Mouse (Mus musculus) hindbrain, embryonic 15.5 days (tissue): ENCODE results near the gene Cxcl9. TPM values are rescaled to one million over a fixed set of nuclear protein-coding genes. Genes with fewer than 3 reads are reported as not detected.
A peak's percentile ranks its signal among the peaks of the same experiment; 100 is the strongest.

Source experiments
- ATAC-seq: fragments of 200-750 bp; cut with Nextera tagmentation; 2 replicates; pipeline ENCODE4 v1.8.0; 2017; ENCODE audit warnings: low read depth, moderate number of reproducible peaks, moderate TSS enrichment; ENCODE audit not compliant: low FRiP score
- H3K27ac ChIP-seq: fragments of 300-500 bp; sonication (generic); replicated peaks from 2 replicates; pipeline ENCODE4 v1.5.1; 2015; ENCODE audit warnings: mild to moderate bottlenecking, inconsistent platforms
- H3K27me3 ChIP-seq: fragments of 300-500 bp; sonication (generic); 2 replicates; pipeline ENCODE4 v1.6.1; 2015; ENCODE audit warnings: control low read depth, inconsistent platforms
- H3K36me3 ChIP-seq: fragments of 300-500 bp; sonication (generic); 2 replicates; pipeline ENCODE4 v1.6.1; 2015; ENCODE audit warnings: control low read depth, inconsistent platforms
- H3K4me1 ChIP-seq: fragments of 300-500 bp; sonication (generic); replicated peaks from 2 replicates; pipeline ENCODE4 v1.6.1; 2015; ENCODE audit warnings: control low read depth, inconsistent platforms
- H3K4me2 ChIP-seq: fragments of 300-500 bp; sonication (generic); 2 replicates; pipeline ENCODE4 v1.6.1; 2015; ENCODE audit warnings: moderate library complexity, mild to moderate bottlenecking, inconsistent platforms
- H3K4me3 ChIP-seq: fragments of 300-500 bp; sonication (generic); 2 replicates; pipeline ENCODE4 v1.5.1; 2015; ENCODE audit warnings: mild to moderate bottlenecking, inconsistent platforms
- H3K9ac ChIP-seq: fragments of 300-500 bp; sonication (generic); 2 replicates; pipeline ENCODE4 v1.6.1; 2015; ENCODE audit warnings: inconsistent platforms
- H3K9me3 ChIP-seq: fragments of 300-500 bp; sonication (generic); 2 replicates; pipeline ENCODE4 v1.6.1; 2016; ENCODE audit warnings: control low read depth, inconsistent platforms
- WGBS: fragments of 180-500 bp; shearing (Covaris S2); methylation state at CpG from one replicate; pipeline ENCODE4 v1.1.7; 2015; 5-methylcytosine and 5-hydroxymethylcytosine counted together
- polyA plus RNA-seq: library from polyadenylated mRNA; unstranded; fragments of >200 nt; fragmentation: Nextera tagmentation; extraction: Ambion mirVana; gene quantifications from 2 replicates; pipeline ENCODE4 v1.2.1, GENCODE M21; 2015

Cxcl9 gene
- not detected in 2 replicates for polyA plus RNA-seq

DNA sequence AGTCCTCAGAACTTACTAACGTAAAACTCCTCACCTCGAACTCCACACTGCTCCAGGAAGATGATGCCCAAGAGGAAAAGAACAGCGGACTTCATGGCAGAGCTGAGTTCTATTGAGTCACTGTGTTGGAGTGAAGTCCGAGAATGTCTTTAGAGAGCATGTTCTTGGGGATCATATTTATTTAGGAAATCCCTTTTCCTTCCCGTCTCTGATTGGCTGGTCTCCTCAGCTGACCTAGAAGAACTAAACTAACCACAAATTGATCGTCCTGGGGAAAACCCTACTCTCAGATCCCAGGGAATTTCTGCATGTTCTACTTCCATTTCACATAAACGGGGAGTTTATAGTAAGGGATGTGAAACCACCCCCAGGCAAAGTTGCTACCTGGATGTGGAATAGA lies at the start of gene Cxcl9:
Gene Cxcl9 (minus strand): TSS at position 151 of the 400 bp plus-strand sequence.
- H3K4me2 ChIP-seq, result no peak within 1 kb of the TSS
- no peaks in the 10 kb centered on the region for H3K9me3 ChIP-seq
- WGBS, result 86% methylated on average over 7 of the region's 7 CpGs
- H3K27me3 ChIP-seq, result no peaks in the 10 kb centered on the region
- H3K4me1 ChIP-seq, result no peaks in the 10 kb centered on the region
- no peak for ATAC-seq
- no peaks in the 10 kb centered on the region for H3K36me3 ChIP-seq
- H3K4me3 ChIP-seq, result no peak within 1 kb of the TSS
- H3K27ac ChIP-seq, result no peak within 1 kb of the TSS
- H3K9ac ChIP-seq, result no peak within 1 kb of the TSS

- no peak for ATAC-seq
- Histone ChIP-seq H3K27ac (no peak overlapping the region), H3K4me3 (no peak overlapping the region), H3K4me2 (no peak overlapping the region), H3K4me1 (no peaks in the 10 kb centered on the region), H3K9ac (no peak overlapping the region), H3K36me3 (no peaks in the 10 kb centered on the region), H3K27me3 (no peaks in the 10 kb centered on the region), H3K9me3 (no peaks in the 10 kb centered on the region)
- 59% methylated on average over 13 of the region's 13 CpGs for WGBS
Measured at GRCm38 (mm10) chr5:92376795-92377405, 49.0 kb upstream of the Cxcl9 start.

GRCm38 (mm10) chr5:92375368-92375767 lies 47.5 kb upstream of the Cxcl9 start:
- ATAC-seq, result no peak
- Histone ChIP-seq H3K9ac (no peak overlapping the region), H3K4me3 (no peak overlapping the region), H3K27me3 (no peaks in the 10 kb centered on the region), H3K27ac (no peak overlapping the region), H3K4me1 (no peaks in the 10 kb centered on the region), H3K4me2 (no peak overlapping the region), H3K36me3 (no peaks in the 10 kb centered on the region), H3K9me3 (no peaks in the 10 kb centered on the region)
- 83% methylated on average over 17 of the region's 17 CpGs for WGBS

DNA sequence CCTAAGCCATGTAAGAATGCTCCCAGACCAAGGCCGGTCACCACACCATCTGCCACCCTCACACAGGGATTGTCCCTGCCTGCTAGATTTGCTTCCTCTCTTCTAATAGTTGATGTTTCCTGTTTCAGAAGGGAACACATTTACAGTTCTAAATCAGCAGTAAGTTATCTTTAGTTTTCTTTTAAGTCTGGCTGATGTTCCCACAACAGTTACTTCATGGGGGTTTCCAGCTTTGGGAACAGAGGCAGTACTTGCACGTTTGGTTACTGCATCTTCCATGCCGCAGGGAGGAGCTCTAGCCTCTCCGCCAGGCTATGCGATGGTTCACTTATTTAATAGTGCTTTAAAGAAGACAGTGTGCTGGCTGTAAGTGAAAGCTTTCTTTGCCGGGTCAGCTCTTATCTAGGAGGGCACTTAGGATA lies 46.9 kb upstream of the Cxcl9 start:
- Histone ChIP-seq H3K9me3 (no peaks in the 10 kb centered on the region), H3K36me3 (no peaks in the 10 kb centered on the region), H3K4me1 (no peaks in the 10 kb centered on the region), H3K27me3 (no peaks in the 10 kb centered on the region), H3K27ac (no peak overlapping the region), H3K4me2 (no peak overlapping the region), H3K9ac (no peak overlapping the region), H3K4me3 (no peak overlapping the region)
- WGBS, result 61% methylated on average over 6 of the region's 6 CpGs
- ATAC-seq, result no peak

GRCm38 (mm10) chr5:92372605-92373004 lies 44.7 kb upstream of the Cxcl9 start:
- 0 out of 2 replicates have a peak, but pooled peaks cover 5% of the 10 kb centered on the region for H3K4me1 ChIP-seq
- H3K36me3 ChIP-seq, result no peaks in the 10 kb centered on the region
- H3K9ac ChIP-seq, result no peak overlapping the region
- H3K27ac ChIP-seq, result no peak overlapping the region
- no peak for ATAC-seq
- no peak overlapping the region for H3K4me2 ChIP-seq
- no peaks in the 10 kb centered on the region for H3K27me3 ChIP-seq
- WGBS, result 92% methylated on average over 2 of the region's 2 CpGs
- H3K9me3 ChIP-seq, result no peaks in the 10 kb centered on the region
- no peak overlapping the region for H3K4me3 ChIP-seq

DNA sequence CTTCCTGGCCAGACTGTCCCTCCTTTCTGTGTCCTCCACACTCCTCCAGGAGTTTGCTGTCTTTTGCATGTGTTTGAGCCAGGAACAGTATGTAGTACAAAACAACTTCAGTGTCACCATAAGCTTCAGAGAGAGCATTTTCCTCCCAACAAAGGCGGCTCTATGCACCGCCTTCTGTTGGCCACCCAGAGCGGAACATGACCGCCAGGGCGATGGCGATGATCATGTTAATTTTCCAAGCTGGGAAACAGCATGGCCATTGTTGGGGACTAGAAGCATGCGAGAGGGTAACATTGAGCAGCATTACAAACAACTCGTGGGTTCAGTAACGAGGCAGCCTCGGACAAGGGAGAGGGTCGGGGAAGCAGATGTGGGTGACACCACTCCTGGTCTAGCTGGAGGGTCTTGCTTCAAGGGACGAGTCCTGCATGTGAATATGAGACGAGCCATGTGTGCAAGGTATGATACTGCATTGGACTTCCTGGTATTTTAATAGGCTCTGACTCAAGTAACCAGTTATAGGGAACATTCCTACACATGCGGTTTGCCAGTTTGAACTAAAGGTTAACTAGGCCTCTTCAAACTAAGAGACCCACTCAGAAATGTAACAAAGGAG lies 43.6 kb upstream of the Cxcl9 start:
- Histone ChIP-seq H3K27ac (no peak overlapping the region), H3K9ac (no peak overlapping the region), H3K36me3 (no peaks in the 10 kb centered on the region), H3K4me2 (no peak overlapping the region), H3K4me1 (0 out of 2 replicates have a peak, but pooled peaks cover 5% of the 10 kb centered on the region), H3K9me3 (no peaks in the 10 kb centered on the region), H3K4me3 (no peak overlapping the region), H3K27me3 (no peaks in the 10 kb centered on the region)
- ATAC-seq, result peak; percentile 58; the same call in 1 of the 2 replicates
- 63% methylated on average over 14 of the region's 14 CpGs for WGBS

DNA sequence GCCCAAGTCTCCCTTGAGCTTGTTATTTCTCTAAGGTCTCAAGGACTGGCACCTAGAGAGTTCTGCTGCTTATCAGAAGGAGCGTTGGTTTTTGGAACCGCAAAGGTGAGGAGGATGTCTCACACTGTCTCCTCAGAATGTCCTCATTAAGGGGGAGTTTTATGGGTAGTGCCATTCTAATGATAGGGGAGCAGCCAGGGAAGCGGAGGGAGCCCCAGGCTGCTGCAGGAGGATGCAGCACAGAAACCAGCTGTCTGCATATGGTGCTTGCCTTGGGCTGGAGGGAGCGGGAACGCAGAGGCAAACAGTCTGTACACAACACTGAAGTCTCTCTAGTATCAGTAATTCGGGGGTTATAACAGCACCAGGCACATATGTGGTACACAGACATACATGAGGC lies 43.0 kb upstream of the Cxcl9 start:
- H3K9me3 ChIP-seq, result no peaks in the 10 kb centered on the region
- WGBS, result 69% methylated on average over 6 of the region's 6 CpGs
- no peak overlapping the region for H3K27ac ChIP-seq
- no peaks in the 10 kb centered on the region for H3K27me3 ChIP-seq
- H3K4me2 ChIP-seq, result no peak overlapping the region
- H3K4me1 ChIP-seq, result 0 out of 2 replicates have a peak, but pooled peaks cover 5% of the 10 kb centered on the region
- H3K4me3 ChIP-seq, result no peak overlapping the region
- no peak overlapping the region for H3K9ac ChIP-seq
- no peak for ATAC-seq
- no peaks in the 10 kb centered on the region for H3K36me3 ChIP-seq

DNA sequence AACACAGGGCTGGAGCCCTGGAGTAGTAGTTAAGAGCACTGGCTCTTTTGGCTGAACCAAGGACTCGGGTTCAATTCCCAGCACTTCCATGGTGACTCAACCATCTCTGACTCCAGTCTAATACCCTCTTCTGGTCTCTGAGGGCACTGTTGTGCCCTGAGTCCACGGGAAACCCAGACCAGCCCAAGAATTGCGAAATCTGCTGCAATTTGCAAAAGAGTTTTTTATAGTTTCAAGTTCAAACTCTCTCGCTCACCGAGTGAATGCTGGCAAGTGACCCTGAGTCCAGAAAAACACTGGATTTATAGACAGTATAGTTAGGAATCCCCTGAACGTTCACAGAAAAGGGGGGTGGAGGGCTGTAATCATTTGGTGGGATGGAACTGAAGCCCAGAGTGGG lies 42.5 kb upstream of the Cxcl9 start:
- Histone ChIP-seq H3K4me2 (no peak overlapping the region), H3K4me1 (0 out of 2 replicates have a peak, but pooled peaks cover 5% of the 10 kb centered on the region), H3K27ac (no peak overlapping the region), H3K36me3 (no peaks in the 10 kb centered on the region), H3K27me3 (no peaks in the 10 kb centered on the region), H3K9me3 (no peaks in the 10 kb centered on the region), H3K9ac (no peak overlapping the region), H3K4me3 (no peak overlapping the region)
- ATAC-seq, result no peak
- 85% methylated on average over 6 of the region's 6 CpGs for WGBS

DNA sequence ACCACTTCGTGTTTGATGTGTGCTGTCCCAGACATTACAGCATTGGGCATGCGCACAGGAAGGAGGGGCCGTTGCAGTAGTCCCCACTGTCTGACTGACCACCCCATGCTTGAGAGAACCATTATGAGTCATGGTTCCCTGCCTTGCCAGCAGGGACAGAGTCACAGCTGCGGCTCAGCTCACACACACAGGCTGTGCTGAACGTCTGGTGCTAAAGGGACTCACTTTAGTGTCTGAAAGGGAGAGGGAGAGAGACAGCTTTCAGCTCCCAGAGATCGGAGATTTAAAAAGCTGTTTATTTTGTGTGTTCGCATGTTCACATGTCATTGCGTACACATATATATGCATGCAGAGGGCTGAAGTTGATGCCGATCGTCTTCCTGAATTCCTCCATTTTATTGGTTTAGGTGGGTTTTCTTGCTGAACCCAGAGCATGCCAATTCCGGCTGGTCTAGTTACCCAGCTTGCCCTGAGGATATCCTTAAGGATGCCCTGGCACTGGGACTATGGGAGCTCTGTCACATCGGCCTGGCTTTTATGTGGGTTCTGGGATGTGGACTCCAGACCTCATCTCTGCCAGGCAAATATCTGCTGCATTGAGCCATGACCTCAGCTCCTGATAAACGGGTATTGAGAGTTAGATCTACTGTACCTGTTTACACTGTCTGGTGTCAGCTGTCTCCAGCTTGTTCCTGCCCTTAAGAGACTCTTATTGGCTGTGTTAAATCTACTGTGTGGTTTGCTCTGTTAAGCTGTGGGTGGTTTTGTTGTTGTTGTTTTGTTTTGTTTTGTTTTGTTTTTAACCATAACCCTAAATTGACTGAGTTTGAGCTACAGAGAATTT lies 41.5 kb upstream of the Cxcl9 start:
- no peaks in the 10 kb centered on the region for H3K27me3 ChIP-seq
- H3K9ac ChIP-seq, result no peak overlapping the region
- H3K4me2 ChIP-seq, result no peak overlapping the region
- WGBS, result 57% methylated on average over 13 of the region's 13 CpGs
- H3K4me1 ChIP-seq, result 0 out of 2 replicates have a peak, but pooled peaks cover 5% of the 10 kb centered on the region
- peak; percentile 88; the same call in 1 of the 2 replicates for ATAC-seq
- H3K27ac ChIP-seq, result peak overlapping the region; percentile 11; the same call in 1 of the 2 replicates
- H3K36me3 ChIP-seq, result no peaks in the 10 kb centered on the region
- no peak overlapping the region for H3K4me3 ChIP-seq
- H3K9me3 ChIP-seq, result no peaks in the 10 kb centered on the region

DNA sequence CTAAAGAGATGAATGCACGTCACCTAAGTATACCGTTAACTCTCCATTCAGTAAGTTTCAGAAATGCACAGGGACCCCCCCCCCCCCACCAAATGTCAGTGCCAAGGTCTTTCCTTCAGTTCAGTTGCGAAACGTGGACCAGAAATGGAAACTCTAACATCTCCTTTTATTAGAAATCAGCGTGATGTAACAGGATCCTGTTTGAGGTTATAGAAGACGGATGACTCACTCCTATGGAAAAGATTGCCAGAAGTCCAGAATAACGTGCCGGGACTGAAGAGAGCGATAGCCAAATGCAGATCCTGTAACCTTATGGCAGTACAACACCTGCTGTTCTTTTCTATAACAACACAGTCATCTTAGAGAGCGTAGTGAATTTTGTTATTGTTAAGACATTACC lies 40.5 kb upstream of the Cxcl9 start:
- 0 out of 2 replicates have a peak, but pooled peaks cover 5% of the 10 kb centered on the region for H3K4me1 ChIP-seq
- ATAC-seq, result no peak

GRCm38 (mm10) chr5:92366565-92366964 lies 38.7 kb upstream of the Cxcl9 start:
- no peaks in the 10 kb centered on the region for H3K36me3 ChIP-seq
- no peak overlapping the region for H3K4me2 ChIP-seq
- H3K4me1 ChIP-seq, result 0 out of 2 replicates have a peak, but pooled peaks cover 5% of the 10 kb centered on the region
- no peaks in the 10 kb centered on the region for H3K27me3 ChIP-seq
- no peaks in the 10 kb centered on the region for H3K9me3 ChIP-seq
- WGBS, result 88% methylated on average over 6 of the region's 6 CpGs
- ATAC-seq, result no peak
- no peak overlapping the region for H3K4me3 ChIP-seq
- no peak overlapping the region for H3K27ac ChIP-seq
- H3K9ac ChIP-seq, result no peak overlapping the region

More for the DNA sequence above, 40.5 kb upstream of the Cxcl9 start:
- no peak overlapping the region for H3K4me2 ChIP-seq
- H3K36me3 ChIP-seq, result no peaks in the 10 kb centered on the region
- no peak overlapping the region for H3K27ac ChIP-seq
- no peak overlapping the region for H3K9ac ChIP-seq
- no peaks in the 10 kb centered on the region for H3K9me3 ChIP-seq
- H3K27me3 ChIP-seq, result no peaks in the 10 kb centered on the region
- no peak overlapping the region for H3K4me3 ChIP-seq
- WGBS, result 70% methylated on average over 10 of the region's 10 CpGs
